Mouse (Mus musculus) CH12.LX (cell line): ENCODE measurements at regions not wholly inside any gene's neighbourhood (a gene's known extent, or its start where the extent isn't known, plus 50 kb on each side); places are given as distances from the start of the nearest gene placed in this dataset.

Source experiments
- DNase-seq: peaks from one replicate; pipeline ENCODE4 v3.0.0-alpha.2; 2013; ENCODE audit errors: extremely low read depth
- H3K27ac ChIP-seq: 2 replicates; pipeline ENCODE4 v1.5.1; 2012; ENCODE audit warnings: low read depth, mild to moderate bottlenecking, control low read depth, moderate library complexity; ENCODE audit not compliant: insufficient read depth
- H3K27me3 ChIP-seq: replicated peaks from 2 replicates; pipeline ENCODE3; 2012; ENCODE audit warnings: inconsistent platforms
- H3K36me3 ChIP-seq, 2 experiments: replicated peaks in 1 of 2; 2 replicates each; pipeline versions ENCODE3 to v1.6.1; 2012; ENCODE audit warnings: inconsistent platforms in 1 of 2, low read length in 1 of 2, mild to moderate bottlenecking in 1 of 2, mixed read lengths in 1 of 2, moderate library complexity in 1 of 2; ENCODE audit not compliant: control insufficient read depth in 1 of 2, insufficient read depth in 1 of 2
- H3K4me1 ChIP-seq, 2 experiments: 2 replicates each; pipeline ENCODE4 v1.6.1; 2012; ENCODE audit warnings: inconsistent platforms in 1 of 2, moderate library complexity in 1 of 2; ENCODE audit not compliant: insufficient read depth in 2 of 2, control insufficient read depth in 1 of 2
- H3K4me2 ChIP-seq: 2 replicates; pipeline ENCODE4 v1.6.1; 2012; ENCODE audit warnings: low read depth, mild to moderate bottlenecking, control low read depth; ENCODE audit not compliant: poor library complexity, insufficient read depth, severe bottlenecking
- H3K4me3 ChIP-seq, 3 experiments: fragments of 150-350 bp in 1 of 3; sonication (generic) in 1 of 3; replicated peaks in 1 of 3; 2 replicates each; pipeline versions ENCODE3 to v1.5.1; 2011 to 2012; ENCODE audit warnings: low read depth in 2 of 3, low read length in 2 of 3, mild to moderate bottlenecking in 2 of 3, moderate library complexity in 2 of 3, control low read depth in 1 of 3, improper control_type of control experiment in 1 of 3, inconsistent platforms in 1 of 3, mixed read lengths in 1 of 3; ENCODE audit not compliant: poor library complexity in 1 of 3
- H3K79me2 ChIP-seq: replicated peaks from 2 replicates; pipeline ENCODE4 v1.6.1; 2012; ENCODE audit warnings: mild to moderate bottlenecking, moderate library complexity; ENCODE audit not compliant: control insufficient read depth, poor library complexity, insufficient read depth, severe bottlenecking; ENCODE audit errors: extremely low read depth
- H3K9ac ChIP-seq: 2 replicates; pipeline ENCODE4 v1.6.1; 2012; ENCODE audit warnings: low read depth, mild to moderate bottlenecking, control low read depth, moderate library complexity; ENCODE audit not compliant: insufficient read depth
- H3K9me3 ChIP-seq: replicated peaks from 2 replicates; pipeline ENCODE3; 2012; ENCODE audit warnings: low read length, inconsistent platforms, mixed read lengths
- ELF1 ChIP-seq: IDR thresholded peaks from 2 replicates; pipeline ENCODE4 v1.6.1; 2014; ENCODE audit warnings: low read depth, mild to moderate bottlenecking, inconsistent platforms, low read length, improper control_type of control experiment
- ETS1 ChIP-seq: conservative IDR thresholded peaks from 2 replicates; pipeline ENCODE4 v1.6.1; 2012; ENCODE audit warnings: low read depth, mild to moderate bottlenecking, inconsistent platforms, low read length, improper control_type of control experiment, moderate library complexity
- GABPA ChIP-seq: IDR thresholded peaks from 2 replicates; pipeline ENCODE4 v1.6.1; 2012; ENCODE audit warnings: low read depth, low read length, improper control_type of control experiment, inconsistent platforms; ENCODE audit not compliant: insufficient replicate concordance
- IRF4 ChIP-seq: IDR thresholded peaks from 2 replicates; pipeline ENCODE4 v1.6.1; 2014; ENCODE audit warnings: low read depth, mild to moderate bottlenecking, inconsistent platforms, low read length, improper control_type of control experiment
- JUND ChIP-seq: conservative IDR thresholded peaks from 2 replicates; pipeline ENCODE4 v1.6.1; 2011; ENCODE audit warnings: low read depth, low read length, improper control_type of control experiment
- NRF1 ChIP-seq: IDR thresholded peaks from 2 replicates; pipeline ENCODE4 v1.6.1; 2014; ENCODE audit warnings: low read depth, mild to moderate bottlenecking, inconsistent platforms, low read length, improper control_type of control experiment, moderate library complexity
- PAX5 ChIP-seq: IDR thresholded peaks from 2 replicates; pipeline ENCODE4 v1.6.1; 2012; ENCODE audit warnings: low read length, inconsistent platforms, mixed read lengths
- POLR2AphosphoS2 ChIP-seq: IDR thresholded peaks from 2 replicates; pipeline ENCODE4 v1.6.1; 2011; ENCODE audit warnings: low read depth, low read length, improper control_type of control experiment
- RAD21 ChIP-seq: IDR thresholded peaks from 2 replicates; pipeline ENCODE4 v1.6.1; 2011; ENCODE audit warnings: low read depth, mild to moderate bottlenecking, low read length, improper control_type of control experiment, moderate library complexity
- RCOR1 ChIP-seq: conservative IDR thresholded peaks from 2 replicates; pipeline ENCODE4 v1.6.1; 2012; ENCODE audit warnings: low read depth, mild to moderate bottlenecking, inconsistent platforms, low read length, improper control_type of control experiment
- SIN3A ChIP-seq: IDR thresholded peaks from 2 replicates; pipeline ENCODE4 v1.6.1; 2012; ENCODE audit warnings: low read length, improper control_type of control experiment, inconsistent platforms
- SMC3 ChIP-seq: IDR thresholded peaks from 2 replicates; pipeline ENCODE4 v1.6.1; 2011; ENCODE audit warnings: low read depth, low read length, improper control_type of control experiment
- TBP ChIP-seq: conservative IDR thresholded peaks from 2 replicates; pipeline ENCODE4 v1.6.1; 2011; ENCODE audit warnings: low read depth, low read length, improper control_type of control experiment
- TCF12 ChIP-seq: IDR thresholded peaks from 2 replicates; pipeline ENCODE4 v1.6.1; 2014; ENCODE audit warnings: low read depth, mild to moderate bottlenecking, inconsistent platforms, low read length, improper control_type of control experiment
- UBTF ChIP-seq: IDR thresholded peaks from 2 replicates; pipeline ENCODE4 v1.6.1; 2012; ENCODE audit warnings: low read depth, mild to moderate bottlenecking, inconsistent platforms, low read length, improper control_type of control experiment, moderate library complexity
- ZC3H11A ChIP-seq: IDR thresholded peaks from 2 replicates; pipeline ENCODE4 v1.6.1; 2012; ENCODE audit warnings: low read depth, mild to moderate bottlenecking, inconsistent platforms, low read length, improper control_type of control experiment
- ZKSCAN1 ChIP-seq: IDR thresholded peaks from 2 replicates; pipeline ENCODE4 v1.6.1; 2012; ENCODE audit warnings: low read depth, inconsistent platforms, low read length, improper control_type of control experiment, borderline replicate concordance
- dilution Hi-C: fragments of 300-500 bp; cut with MboI; formaldehyde crosslinking; loops from 2 replicates; pipeline ENCODE4 v1.14.3; 2020; ENCODE audit warnings: low sequenced_read_pairs; ENCODE audit not compliant: extremely low pct_unique_long_range_greater_than_20kb, extremely low pct_ligation_motif_present
- in situ Hi-C: fragments of 300-500 bp; cut with MboI; formaldehyde crosslinking; loops from 3 replicates; pipeline ENCODE4 v1.14.3; 2019; ENCODE audit warnings: low sequenced_read_pairs, low pct_ligation_motif_present, low pct_unique_long_range_greater_than_20kb, mixed read lengths

- Histone ChIP-seq H3K79me2 (no peaks in the 10 kb centered on the region), H3K9ac (no peak overlapping the region), H3K4me3 (no peak overlapping the region), H3K36me3 (no peaks in the 10 kb centered on the region), H3K27ac (no peak overlapping the region), H3K9me3 (peaks cover 1% of the 10 kb centered on the region), H3K4me1 (peaks cover 2 to 8% of the 10 kb centered on the region in 2 experiments; a peak in 3 of 4 replicates), H3K4me2 (no peak overlapping the region), H3K27me3 (no peaks in the 10 kb centered on the region)
- DNase-seq: no peak
- dilution Hi-C loops: no loop called here
- TF ChIP-seq TBP: no peak
- in situ Hi-C loops: no loop called here
These were observed 60.5 kb upstream of the Max start for GRCm38 (mm10) chr12:77022538-77022937.

DNA sequence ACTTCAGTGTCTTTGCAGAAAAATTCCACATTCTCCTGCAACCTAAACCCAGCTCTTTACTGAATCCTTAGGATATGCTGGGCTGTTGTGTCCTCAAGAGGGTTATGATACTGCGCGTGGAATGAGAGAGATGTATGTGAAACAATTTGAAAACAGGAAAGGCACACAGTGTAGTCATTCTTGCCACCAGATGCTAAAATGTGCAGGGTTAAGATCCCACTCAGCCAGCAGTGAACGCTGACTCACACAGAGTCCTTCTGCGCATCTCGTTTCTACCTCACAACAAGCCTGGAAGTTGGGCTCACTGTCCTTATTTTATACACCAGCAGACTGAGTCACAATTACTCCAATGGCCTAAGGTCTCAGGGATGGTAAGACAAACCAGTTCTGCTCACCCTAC, 59.9 kb upstream of the Max start:
- DNase-seq: no peak
- TF ChIP-seq SMC3 (no peak), ZKSCAN1 (no peak), SIN3A (no peak), TBP (no peak), RAD21 (no peak), UBTF (no peak), RCOR1 (no peak), TCF12 (no peak), IRF4 (no peak), GABPA (no peak), ETS1 (no peak), JUND (no peak), ELF1 (no peak), PAX5 (no peak), ZC3H11A (no peak), POLR2AphosphoS2 (no peak), NRF1 (no peak)
- no peak overlapping the region for H3K9ac ChIP-seq
- no peaks in the 10 kb centered on the region for H3K36me3 ChIP-seq
- peaks cover 1% of the 10 kb centered on the region for H3K9me3 ChIP-seq
- peaks cover 2 to 8% of the 10 kb centered on the region in 2 experiments; a peak in 3 of 4 replicates for H3K4me1 ChIP-seq
- in situ Hi-C loops: no loop called here
- no peaks in the 10 kb centered on the region for H3K79me2 ChIP-seq
- no peak overlapping the region for H3K4me2 ChIP-seq
- dilution Hi-C loops: no loop called here
- H3K27ac ChIP-seq: no peak overlapping the region
- no peak overlapping the region for H3K4me3 ChIP-seq
- H3K27me3 ChIP-seq: no peaks in the 10 kb centered on the region
